Mouse (Mus musculus) cerebellum, postnatal 4 days (tissue): ENCODE results near the gene Irx1.

Experiments used
- DNase-seq, 2 experiments: peaks; one replicate each; pipeline ENCODE4 v3.0.0; 2022; ENCODE audit warnings: low spot score in 2 of 2, mixed read lengths in 1 of 2

Gene Irx1

DNA sequence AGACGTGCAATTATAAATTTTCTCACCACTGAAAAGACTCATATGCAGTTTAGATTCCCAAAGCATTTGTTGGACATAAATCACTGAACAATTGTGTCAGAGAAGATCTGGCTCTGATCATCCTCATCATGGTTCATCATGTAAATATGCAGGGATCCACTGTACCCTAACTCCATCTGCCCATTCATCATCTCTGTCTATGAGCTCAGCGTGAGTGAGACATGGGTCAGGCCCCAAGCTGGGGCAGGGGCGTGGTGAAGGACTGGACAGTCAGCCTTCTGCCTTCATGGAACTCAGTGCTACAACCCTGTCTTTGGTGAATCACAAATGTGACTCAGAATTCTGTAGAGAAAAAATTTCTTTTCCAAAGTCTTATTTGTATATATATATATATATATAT lies 53.2 kb downstream of the Irx1 start:
- DNase-seq: no peak
